Mouse (Mus musculus): ENCODE data around the gene Osbp2. TPM values are rescaled to one million over a fixed set of nuclear protein-coding genes. Genes with fewer than 3 reads are reported as not detected.

The Osbp2 gene
- polyA plus RNA-seq, 1 experiment: 2.1 TPM

DNA sequence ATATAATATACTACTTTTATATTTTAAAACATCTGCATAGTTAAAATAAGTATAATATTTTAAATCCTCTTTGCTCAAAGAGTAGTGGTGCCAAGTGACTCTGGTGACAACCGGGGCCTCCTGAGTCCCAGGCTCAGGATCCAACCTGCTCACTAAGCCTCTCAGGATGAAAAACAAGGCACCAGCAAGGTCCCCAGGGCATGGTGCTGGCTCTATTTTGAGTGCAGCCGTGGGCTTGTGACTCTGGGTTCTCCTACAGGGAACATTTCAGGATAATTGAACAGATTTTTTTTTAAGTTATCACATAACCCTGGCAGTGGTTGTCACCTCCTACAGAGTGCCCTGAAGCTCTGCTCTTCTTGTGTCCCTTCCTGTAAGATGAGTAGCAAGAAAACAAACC, 17.4 kb downstream of the Osbp2 start:
- Histone ChIP-seq H3K36me3 (ENCODE audit: control insufficient read depth, insufficient read depth) (no peaks in the 10 kb centered on the region), H3K79me2 (ENCODE audit: control insufficient read depth, insufficient read depth) (no peaks in the 10 kb centered on the region), H3K27me3 (ENCODE audit: control insufficient read depth, insufficient read depth, insufficient read length) (no peaks in the 10 kb centered on the region), H3ac (ENCODE audit: control insufficient read depth, insufficient read length, low read depth) (no peak overlapping the region), H3K4me3 (ENCODE audit: insufficient read depth, poor library complexity, severe bottlenecking) (no peak overlapping the region), H3K79me3 (ENCODE audit: low read depth) (no peaks in the 10 kb centered on the region)
- TF ChIP-seq MAX (IDR thresholded peaks at IDR 0.05) (no peak), CTCF (IDR thresholded peaks at IDR 0.05; ENCODE audit: control insufficient read depth, insufficient read depth, insufficient read length) (no peak), MYOG (IDR thresholded peaks at IDR 0.05; ENCODE audit: control insufficient read depth, extremely low read depth, insufficient read length) (no peak), USF1 (IDR thresholded peaks at IDR 0.05; ENCODE audit: low read depth) (no peak), MYOD1 (IDR thresholded peaks at IDR 0.05; ENCODE audit: control insufficient read depth, insufficient read length, low read depth) (no peak), CEBPB (IDR thresholded peaks at IDR 0.05; ENCODE audit: low read depth) (no peak), FOSL1 (IDR thresholded peaks at IDR 0.05; ENCODE audit: insufficient read depth, low read length, poor library complexity, severe bottlenecking) (no peak)

DNA sequence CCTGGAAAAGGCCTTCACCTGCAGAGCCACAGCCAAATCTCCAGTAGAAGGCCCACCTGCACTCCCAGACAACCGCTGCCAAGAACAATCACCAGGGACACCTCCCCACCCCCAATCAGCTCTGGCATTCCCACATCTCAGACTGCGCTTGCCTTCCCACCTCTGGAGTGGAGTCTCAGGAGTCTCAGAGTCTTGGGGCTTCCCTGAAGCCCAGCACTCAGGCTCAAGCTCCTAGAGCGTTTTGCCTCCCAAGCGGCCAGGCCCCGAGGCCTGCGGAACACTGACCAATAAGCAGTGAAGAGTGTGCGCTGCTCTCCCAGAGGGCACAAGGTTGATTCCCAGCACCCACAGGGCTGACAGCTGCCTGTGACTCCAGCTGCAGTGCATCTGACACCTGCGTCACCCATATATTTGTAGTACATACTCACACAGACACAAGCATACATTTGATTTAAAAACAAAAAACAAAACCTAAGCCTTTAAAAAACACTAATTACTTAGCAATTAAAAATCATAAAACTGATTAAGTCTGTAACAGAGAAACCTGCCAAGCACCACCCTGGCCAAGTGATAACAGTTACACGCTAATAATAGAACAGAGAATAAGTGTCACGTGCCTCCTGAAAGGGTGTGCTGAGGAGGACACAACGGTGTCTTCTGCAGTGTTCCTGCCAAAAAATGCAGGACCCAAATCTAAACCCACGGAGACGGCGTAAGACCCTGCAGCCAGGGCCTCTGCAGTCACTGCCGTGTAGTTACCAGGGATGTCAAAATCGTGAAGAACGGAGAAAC, 19.6 kb downstream of the Osbp2 start:
- Histone ChIP-seq H3K27me3 (ENCODE audit: control insufficient read depth, insufficient read depth, insufficient read length) (no peaks in the 10 kb centered on the region), H3K79me3 (ENCODE audit: low read depth) (no peaks in the 10 kb centered on the region), H3K4me3 (ENCODE audit: insufficient read depth, poor library complexity, severe bottlenecking) (no peak overlapping the region), H3K79me2 (ENCODE audit: control insufficient read depth, insufficient read depth) (no peaks in the 10 kb centered on the region), H3ac (ENCODE audit: control insufficient read depth, insufficient read length, low read depth) (no peak overlapping the region), H3K36me3 (ENCODE audit: control insufficient read depth, insufficient read depth) (no peaks in the 10 kb centered on the region)
- TF ChIP-seq USF1 (IDR thresholded peaks at IDR 0.05; ENCODE audit: low read depth) (no peak), MYOD1 (IDR thresholded peaks at IDR 0.05; ENCODE audit: control insufficient read depth, insufficient read length, low read depth) (no peak), FOSL1 (IDR thresholded peaks at IDR 0.05; ENCODE audit: insufficient read depth, low read length, poor library complexity, severe bottlenecking) (no peak), MYOG (IDR thresholded peaks at IDR 0.05; ENCODE audit: control insufficient read depth, extremely low read depth, insufficient read length) (no peak), CEBPB (IDR thresholded peaks at IDR 0.05; ENCODE audit: low read depth) (no peak), MAX (IDR thresholded peaks at IDR 0.05) (no peak), CTCF (IDR thresholded peaks at IDR 0.05; ENCODE audit: control insufficient read depth, insufficient read depth, insufficient read length) (no peak)

DNA sequence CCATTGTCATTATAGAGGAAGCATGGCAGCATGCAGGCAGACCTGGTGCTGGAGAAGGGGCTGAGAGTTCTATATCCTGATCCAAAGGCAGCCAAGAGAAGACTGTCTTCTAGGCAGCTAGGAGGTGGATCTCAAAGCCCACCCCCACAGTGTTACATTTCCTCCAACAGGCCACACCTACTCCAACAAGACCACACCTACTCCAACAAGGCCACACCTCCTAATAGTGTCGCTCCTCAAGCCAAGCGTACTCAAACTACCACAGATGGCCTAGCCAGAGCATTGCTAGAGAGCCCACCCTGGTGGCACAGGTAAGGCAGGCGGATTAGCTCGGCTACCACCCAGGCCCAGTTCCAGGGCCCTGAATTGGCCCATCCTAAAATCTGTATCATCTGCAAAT, 28.4 kb downstream of the Osbp2 start:
- TF ChIP-seq CTCF (IDR thresholded peaks at IDR 0.05; ENCODE audit: control insufficient read depth, insufficient read depth, insufficient read length): no peak
- TF ChIP-seq MAX (IDR thresholded peaks at IDR 0.05): no peak
- no peak for TF ChIP-seq MYOD1 (IDR thresholded peaks at IDR 0.05; ENCODE audit: control insufficient read depth, insufficient read length, low read depth)
- no peak for TF ChIP-seq MYOG (IDR thresholded peaks at IDR 0.05; ENCODE audit: control insufficient read depth, extremely low read depth, insufficient read length)
- TF ChIP-seq USF1 (IDR thresholded peaks at IDR 0.05; ENCODE audit: low read depth): no peak
- TF ChIP-seq FOSL1 (IDR thresholded peaks at IDR 0.05; ENCODE audit: insufficient read depth, low read length, poor library complexity, severe bottlenecking): no peak
- TF ChIP-seq CEBPB (IDR thresholded peaks at IDR 0.05; ENCODE audit: low read depth): no peak
- no peak overlapping the region for H3K4me3 ChIP-seq (ENCODE audit: insufficient read depth, poor library complexity, severe bottlenecking)
- H3K27me3 ChIP-seq (ENCODE audit: control insufficient read depth, insufficient read depth, insufficient read length): no peaks in the 10 kb centered on the region
- no peaks in the 10 kb centered on the region for H3K79me3 ChIP-seq (ENCODE audit: low read depth)
- no peaks in the 10 kb centered on the region for H3K79me2 ChIP-seq (ENCODE audit: control insufficient read depth, insufficient read depth)
- H3ac ChIP-seq (ENCODE audit: control insufficient read depth, insufficient read length, low read depth): no peak overlapping the region
- no peaks in the 10 kb centered on the region for H3K36me3 ChIP-seq (ENCODE audit: control insufficient read depth, insufficient read depth)

DNA sequence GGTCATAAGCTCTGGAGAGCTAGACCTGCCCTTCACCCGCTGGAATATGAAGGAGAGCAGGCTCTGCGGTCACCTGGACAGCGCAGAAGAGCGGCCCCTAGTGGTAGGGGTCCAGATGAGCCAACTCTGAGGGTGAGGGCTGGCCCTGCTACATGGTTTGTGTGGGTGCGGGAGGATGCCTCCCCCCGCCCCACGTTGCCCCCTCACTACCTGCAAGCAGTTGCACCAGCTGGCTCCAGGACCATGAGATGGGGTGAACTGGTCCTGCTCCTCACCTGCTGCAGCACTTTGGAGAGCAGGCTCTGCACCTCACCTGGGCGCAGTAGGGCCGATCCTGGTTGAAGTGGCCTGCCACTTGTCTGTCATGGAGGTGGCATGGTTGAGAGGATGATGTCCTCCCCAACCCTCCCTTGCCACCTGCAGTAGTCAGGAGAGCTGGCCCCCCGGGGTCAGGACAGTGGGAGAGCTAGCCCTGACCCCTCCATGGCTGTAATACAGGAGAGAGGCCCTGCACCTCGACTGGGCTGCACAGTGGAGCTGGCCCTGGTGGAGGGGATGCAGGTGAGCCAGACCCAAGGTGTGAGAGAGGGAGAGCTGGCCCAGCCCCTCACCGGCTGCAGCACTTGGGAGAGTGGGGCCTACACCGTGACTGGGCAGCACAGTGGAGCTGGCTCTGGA, 29.1 kb downstream of the Osbp2 start:
- TF ChIP-seq CTCF (IDR thresholded peaks at IDR 0.05; ENCODE audit: control insufficient read depth, insufficient read depth, insufficient read length): peak; percentile 58
- TF ChIP-seq MYOD1 (IDR thresholded peaks at IDR 0.05; ENCODE audit: control insufficient read depth, insufficient read length, low read depth): no peak
- TF ChIP-seq MYOG (IDR thresholded peaks at IDR 0.05; ENCODE audit: control insufficient read depth, extremely low read depth, insufficient read length): no peak
- Histone ChIP-seq H3K4me3 (ENCODE audit: insufficient read depth, poor library complexity, severe bottlenecking) (no peak overlapping the region), H3ac (ENCODE audit: control insufficient read depth, insufficient read length, low read depth) (no peak overlapping the region), H3K36me3 (ENCODE audit: control insufficient read depth, insufficient read depth) (no peaks in the 10 kb centered on the region), H3K79me3 (ENCODE audit: low read depth) (no peaks in the 10 kb centered on the region), H3K27me3 (ENCODE audit: control insufficient read depth, insufficient read depth, insufficient read length) (no peaks in the 10 kb centered on the region), H3K79me2 (ENCODE audit: control insufficient read depth, insufficient read depth) (no peaks in the 10 kb centered on the region)

GRCm38 (mm10) chr11:3833544-3834420, 29.9 kb downstream of the Osbp2 start:
- no peak for TF ChIP-seq MYOG (IDR thresholded peaks at IDR 0.05; ENCODE audit: control insufficient read depth, extremely low read depth, insufficient read length)
- TF ChIP-seq FOSL1 (IDR thresholded peaks at IDR 0.05; ENCODE audit: insufficient read depth, low read length, poor library complexity, severe bottlenecking): no peak
- no peak for TF ChIP-seq CTCF (IDR thresholded peaks at IDR 0.05; ENCODE audit: control insufficient read depth, insufficient read depth, insufficient read length)
- TF ChIP-seq MAX (IDR thresholded peaks at IDR 0.05): no peak
- TF ChIP-seq MYOD1 (IDR thresholded peaks at IDR 0.05; ENCODE audit: control insufficient read depth, insufficient read length, low read depth): no peak
- TF ChIP-seq CEBPB (IDR thresholded peaks at IDR 0.05; ENCODE audit: low read depth): no peak
- no peak for TF ChIP-seq USF1 (IDR thresholded peaks at IDR 0.05; ENCODE audit: low read depth)
- Histone ChIP-seq H3K36me3 (ENCODE audit: control insufficient read depth, insufficient read depth) (no peaks in the 10 kb centered on the region), H3K79me3 (ENCODE audit: low read depth) (no peaks in the 10 kb centered on the region), H3ac (ENCODE audit: control insufficient read depth, insufficient read length, low read depth) (no peak overlapping the region), H3K27me3 (ENCODE audit: control insufficient read depth, insufficient read depth, insufficient read length) (no peaks in the 10 kb centered on the region), H3K79me2 (ENCODE audit: control insufficient read depth, insufficient read depth) (no peaks in the 10 kb centered on the region), H3K4me3 (ENCODE audit: insufficient read depth, poor library complexity, severe bottlenecking) (no peak overlapping the region)

All from C2C12 (cell line).